Mouse (Mus musculus): ENCODE data around the gene Fsd1.

The Fsd1 gene

DNA sequence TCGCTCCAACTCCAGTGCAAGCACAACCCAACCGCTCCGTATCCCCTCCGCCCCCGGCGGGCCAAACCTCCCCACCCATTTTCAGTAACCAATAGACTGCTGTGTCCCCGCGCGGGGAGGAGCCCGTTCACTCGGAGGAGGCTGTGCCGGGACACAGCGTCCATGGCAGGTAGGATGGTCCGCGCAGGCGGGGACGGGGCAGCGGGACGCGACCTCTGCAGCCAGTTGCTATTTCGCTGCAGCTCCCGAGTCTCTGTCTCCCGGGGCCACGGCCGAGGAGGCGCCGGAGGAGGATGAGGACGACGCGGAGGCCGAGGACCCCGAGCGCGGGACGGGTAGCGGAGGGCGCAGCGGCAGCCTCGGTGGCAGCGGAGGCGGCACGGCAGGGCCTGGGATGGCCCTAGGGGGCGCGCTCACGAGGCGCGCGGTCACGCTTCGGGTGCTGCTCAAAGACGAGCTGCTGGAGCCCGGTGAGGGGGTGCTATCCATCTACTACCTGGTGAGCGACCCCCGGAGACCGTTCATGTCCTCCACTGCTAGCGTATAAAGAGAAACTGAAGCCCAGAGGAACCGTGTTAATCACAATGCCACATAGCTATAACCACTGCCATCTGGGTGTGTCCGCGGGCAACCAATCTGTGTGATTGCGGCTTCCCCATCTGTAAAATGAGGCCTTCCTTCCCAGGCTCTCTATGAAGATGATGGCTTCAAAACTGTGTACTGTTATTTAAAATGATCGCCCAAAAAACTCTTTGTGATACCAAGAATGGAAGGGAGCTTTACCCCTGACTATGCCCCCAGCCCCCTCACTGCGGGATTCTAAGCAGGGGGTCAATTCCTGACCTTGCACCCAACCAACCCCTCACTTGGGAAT lies 23.0 kb downstream of the Fsd1 start:
- DNase-seq (ENCODE audit: low spot score in 2 of 2) = peak; percentile 91 to 92

DNA sequence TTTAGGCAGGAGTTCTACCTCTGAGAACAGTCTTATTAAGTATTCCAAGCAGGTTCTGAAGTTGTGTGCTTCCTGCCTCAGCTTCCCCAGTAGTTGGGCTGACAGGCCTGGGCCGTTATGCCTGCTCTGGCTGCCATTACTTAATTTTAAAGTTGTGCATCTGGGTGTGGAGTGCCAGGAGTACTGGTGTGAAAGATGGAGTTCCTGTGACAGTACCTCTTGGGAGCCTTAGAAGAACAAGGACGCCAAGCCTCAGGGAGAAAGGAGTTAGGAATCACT lies 23.6 kb downstream of the Fsd1 start:
- no peak for DNase-seq (ENCODE audit: low spot score in 2 of 2)

DNA sequence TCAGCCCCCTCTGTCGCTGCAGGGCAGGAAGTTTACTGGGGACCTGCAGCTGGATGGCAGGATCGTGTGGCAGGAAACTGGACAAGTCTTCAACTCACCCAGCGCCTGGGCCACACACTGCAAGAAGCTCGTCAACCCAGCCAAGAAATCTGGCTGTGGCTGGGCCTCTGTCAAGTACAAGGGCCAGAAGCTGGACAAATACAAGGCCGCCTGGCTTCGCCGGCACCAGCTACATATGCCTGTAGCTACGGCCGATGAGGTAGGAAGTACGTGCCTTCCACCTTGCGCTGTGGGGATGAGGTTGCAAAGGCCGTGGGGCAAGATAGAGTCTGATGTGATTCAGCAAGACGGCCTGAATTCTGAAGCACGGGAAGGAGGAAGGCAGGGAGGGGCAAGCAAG lies 23.9 kb downstream of the Fsd1 start:
- no peak for DNase-seq (ENCODE audit: low spot score in 2 of 2)

DNA sequence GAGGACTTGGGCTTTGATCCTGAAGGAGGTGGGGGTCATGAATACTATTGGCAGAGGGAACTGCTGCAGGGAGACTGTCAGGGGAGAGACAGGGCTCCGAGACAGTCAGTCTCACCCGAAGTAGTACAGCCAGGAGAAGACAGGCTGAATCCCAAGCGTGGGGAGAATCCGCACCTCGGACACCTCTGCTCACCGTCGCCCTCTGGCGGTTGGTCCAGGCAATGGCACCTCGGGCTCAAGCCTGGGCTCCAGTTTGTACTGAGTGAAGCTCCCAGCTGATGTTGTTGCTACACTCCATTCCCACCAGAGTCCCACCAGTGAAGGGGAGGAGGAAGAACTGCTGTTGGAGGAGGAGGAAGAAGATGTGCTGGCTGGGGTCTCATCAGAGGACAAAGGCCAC lies 24.4 kb downstream of the Fsd1 start:
- peak; percentile 57 to 66 for DNase-seq (ENCODE audit: low spot score in 2 of 2)

DNA sequence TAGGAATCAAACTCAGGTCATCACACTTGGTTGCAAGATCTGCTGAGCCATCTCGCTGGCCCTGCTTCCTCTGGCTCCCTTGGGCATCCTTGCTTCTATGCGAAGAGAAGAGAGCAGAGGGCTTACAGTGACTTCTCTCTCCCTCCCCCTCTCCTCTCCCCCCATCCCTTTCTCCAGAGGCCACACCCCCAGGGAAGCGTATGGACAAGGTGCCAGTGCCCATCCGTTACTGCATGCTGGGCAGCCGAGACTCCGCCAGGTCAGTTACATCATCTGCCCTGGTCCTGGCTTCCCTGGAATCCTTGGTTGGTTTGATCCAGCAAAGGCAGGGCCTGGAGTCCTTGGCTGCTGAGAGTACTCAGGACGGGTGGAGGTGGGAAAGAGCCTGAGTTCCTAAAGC lies 25.1 kb downstream of the Fsd1 start:
- no peak for DNase-seq (ENCODE audit: low spot score in 2 of 2)

DNA sequence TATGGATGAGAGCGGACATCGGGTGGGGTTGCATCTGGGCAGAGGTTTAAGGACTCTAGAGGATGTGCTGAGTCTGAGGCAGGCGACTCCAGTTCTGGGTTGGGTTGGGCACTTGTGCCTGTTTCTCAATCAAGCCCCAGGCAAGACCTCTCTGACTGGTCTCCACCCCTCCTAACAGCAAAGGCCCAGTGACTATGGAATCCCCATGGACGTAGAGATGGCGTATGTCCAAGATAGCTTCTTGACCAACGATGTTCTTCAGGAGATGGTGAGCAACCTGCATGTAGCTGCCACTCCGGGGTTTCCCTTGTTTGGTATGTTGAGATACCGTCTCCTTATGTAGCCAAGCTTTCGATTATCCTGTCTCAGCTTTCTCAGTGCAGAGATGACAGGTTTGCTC lies 29.0 kb downstream of the Fsd1 start:
- DNase-seq (ENCODE audit: low spot score in 2 of 2) = no peak

DNA sequence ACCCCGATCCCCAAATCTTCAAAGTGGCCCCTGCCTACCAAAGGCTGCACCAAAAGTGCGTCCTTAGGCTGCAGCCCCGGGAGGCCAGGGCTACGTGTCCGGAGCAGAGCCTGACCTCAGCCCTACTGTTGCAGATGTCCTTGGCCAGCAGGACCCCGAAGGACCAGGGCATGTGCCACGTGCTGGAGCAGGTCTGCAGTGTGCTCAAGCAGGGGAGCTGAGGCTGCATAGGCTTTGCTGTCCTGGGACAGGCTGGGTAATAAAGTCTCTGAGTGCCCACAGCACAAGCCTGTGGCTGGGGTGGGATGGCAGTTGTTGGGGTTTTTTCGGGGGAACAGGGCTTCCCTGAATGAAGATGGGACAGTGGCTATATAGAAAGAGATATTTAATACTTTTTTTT lies 30.1 kb downstream of the Fsd1 start:
- no peak for DNase-seq (ENCODE audit: low spot score in 2 of 2)

DNA sequence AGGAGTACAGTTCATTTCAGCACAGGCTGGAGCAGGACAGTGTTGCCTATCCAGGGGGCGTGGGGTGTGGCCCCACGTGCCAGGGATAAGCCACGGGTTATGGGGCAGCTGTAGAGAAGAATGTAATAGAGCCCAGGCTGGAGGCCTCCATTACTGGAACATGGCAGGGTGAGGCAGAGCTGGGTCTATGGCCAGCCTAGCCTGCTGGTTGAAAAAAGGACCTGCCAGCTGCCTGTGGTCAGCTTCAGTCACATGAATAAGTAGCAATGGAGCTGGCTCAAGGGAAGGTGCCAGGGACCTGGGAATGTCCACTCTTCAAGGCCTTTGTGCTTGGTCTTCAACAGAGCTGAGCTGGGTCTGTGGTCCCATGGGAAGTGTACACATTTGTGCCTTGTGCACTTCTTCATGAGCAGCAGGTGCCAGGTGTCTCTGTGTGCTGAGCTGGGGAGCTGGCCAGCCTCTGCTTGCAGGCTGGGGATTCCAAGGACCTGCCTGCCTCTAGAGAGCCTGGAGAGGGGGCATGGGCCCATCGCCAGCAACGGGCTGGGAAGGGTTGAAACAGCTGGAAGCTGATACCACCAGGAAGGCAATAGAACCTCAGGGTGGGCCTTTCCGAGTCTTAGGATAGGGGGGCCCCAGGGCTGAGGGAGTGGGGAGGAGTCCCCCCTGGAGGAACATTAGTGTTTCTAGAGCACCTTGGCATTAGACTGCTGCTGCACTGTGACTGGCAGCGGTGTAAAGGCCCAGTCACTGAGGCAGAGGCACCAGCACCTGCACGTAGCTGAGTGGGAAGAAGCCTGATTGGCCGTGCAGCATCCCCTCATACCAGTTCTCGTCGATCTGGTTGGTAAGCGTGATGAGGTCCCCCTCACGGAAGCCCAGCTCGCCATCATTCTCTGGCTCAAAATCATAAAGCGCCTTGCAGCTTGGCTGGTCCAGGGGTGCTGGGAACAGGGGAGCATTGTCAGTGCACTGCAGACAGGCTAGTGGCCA lies 30.8 kb downstream of the Fsd1 start:
- DNase-seq (ENCODE audit: low spot score in 2 of 2) = no peak

DNA sequence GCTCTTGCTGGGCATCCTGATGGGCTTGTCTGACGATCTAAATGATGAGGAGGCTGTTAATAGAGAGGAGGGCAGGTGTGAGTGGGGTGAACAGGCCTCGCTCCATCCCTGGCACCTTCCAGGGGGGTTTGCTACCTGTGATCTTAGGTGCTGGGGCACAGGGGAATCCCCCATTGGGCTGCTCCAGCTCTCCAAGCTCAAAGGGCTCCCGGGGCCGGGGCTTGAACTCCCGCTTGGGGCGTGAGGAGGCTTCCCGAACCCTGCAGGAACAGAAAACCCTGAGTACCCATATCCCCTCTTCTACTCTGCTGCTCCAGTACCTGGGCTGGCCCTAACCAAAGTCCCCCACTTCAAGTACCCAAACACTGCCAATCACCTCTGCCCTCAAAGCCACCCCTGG lies 31.5 kb downstream of the Fsd1 start:
- DNase-seq (ENCODE audit: low spot score in 2 of 2) = no peak

DNA sequence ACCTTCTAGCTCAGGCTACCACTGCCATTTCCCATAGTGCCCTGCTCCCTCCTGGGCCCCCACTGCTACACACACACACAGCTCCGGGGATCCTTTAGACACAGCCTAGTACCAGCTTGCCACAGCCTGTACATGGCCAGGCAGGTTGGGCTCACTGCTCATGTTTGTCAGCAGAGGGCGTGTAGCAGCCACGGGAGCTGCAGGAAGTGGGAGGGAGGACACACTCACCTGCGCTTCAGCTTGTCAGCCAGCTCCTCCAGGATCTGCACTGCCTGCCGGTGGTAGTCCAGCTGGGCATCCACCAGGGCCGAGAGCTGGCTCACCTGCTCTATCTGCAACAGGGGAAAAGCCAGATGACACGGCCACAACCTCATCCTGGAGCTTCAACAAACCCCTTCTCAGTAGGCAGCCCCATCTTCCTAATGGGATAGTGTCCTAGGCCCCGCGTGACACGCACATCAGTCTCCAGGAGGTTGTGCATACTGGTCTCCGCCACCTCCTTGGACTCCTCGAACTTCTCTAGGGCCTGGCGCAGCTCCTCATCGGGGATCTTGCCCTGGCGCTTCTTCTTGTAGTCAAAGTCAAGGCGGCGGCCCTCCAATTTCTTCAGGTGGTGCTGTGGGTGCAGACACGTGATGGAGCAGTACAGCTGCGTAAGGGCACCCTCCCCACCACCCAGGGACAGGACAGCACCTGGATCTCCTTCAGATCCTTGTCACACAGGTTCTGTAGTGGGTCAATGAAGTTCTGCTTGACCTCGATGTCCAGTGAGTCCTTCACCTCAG lies 32.2 kb downstream of the Fsd1 start:
- peak; percentile 53 to 58 for DNase-seq (ENCODE audit: low spot score in 2 of 2)

DNA sequence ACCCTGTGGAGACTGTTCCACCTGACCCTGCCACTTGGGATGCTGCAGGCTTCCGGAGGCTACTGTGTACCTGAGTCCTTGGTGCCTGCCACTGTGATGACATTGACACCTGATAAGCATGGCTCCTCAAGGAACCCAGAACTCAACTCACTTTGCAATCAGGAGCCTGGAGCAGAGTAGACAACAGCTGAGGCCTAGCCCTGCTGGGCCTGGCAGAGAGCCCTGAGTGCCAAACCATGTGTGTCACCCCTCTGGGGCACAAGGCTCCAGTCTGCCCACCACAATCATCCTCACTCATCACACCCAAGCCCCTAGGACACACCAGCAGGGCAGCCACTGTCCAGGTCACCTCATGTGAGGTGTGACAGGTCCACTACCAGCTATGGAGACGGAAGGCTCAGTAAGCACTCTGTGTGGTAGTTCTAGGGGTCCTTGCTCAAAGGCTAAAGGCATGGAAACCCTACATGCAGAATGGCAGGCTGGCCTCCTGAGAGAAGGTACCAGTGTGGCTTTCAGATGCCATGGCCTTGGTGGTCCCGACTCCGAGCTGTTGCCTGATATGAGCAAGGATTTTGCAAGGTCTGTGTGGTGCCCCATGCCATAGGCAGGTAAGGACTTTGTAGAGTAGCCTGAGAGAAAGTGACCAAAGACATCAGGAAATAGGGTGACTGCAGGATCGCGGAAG lies 34.2 kb downstream of the Fsd1 start:
- no peak for DNase-seq (ENCODE audit: low spot score in 2 of 2)

DNA sequence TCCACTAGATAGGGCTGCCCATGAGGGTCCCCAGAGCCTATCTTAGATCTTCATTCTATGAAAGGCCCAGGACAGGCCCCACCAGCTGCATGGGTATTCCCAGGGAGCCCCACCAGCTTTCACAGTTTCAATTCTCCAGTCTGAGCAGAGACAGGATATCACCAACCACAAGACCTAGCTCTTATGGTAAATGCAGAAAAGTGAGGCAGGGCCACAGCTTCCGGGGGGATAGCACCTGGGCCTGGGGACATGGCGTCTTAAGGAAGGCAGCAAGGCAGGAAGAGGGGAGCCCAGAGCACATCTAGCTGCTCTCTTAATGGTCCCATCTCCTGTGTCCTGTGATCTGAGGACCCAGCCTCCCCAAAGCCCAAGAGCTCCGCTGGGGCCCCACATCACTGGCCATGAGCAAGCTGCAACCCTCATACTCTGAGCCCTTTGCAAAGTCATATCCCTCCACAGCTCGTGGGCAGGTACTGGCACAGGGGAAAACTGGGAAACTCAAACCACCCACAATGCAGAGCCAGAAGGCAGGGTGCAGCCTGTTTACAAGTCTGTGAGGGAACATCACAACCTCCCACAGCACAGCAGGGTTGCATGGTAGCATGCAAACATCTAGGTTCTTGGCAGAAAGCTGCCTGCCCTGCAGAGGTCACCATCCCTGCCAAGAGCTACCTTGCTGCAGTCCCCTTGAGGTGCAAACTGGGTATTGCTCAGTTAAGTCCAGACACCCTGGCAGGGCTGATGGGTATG lies 35.0 kb downstream of the Fsd1 start:
- DNase-seq (ENCODE audit: low spot score in 2 of 2) = peak; percentile 38 to 40

DNA sequence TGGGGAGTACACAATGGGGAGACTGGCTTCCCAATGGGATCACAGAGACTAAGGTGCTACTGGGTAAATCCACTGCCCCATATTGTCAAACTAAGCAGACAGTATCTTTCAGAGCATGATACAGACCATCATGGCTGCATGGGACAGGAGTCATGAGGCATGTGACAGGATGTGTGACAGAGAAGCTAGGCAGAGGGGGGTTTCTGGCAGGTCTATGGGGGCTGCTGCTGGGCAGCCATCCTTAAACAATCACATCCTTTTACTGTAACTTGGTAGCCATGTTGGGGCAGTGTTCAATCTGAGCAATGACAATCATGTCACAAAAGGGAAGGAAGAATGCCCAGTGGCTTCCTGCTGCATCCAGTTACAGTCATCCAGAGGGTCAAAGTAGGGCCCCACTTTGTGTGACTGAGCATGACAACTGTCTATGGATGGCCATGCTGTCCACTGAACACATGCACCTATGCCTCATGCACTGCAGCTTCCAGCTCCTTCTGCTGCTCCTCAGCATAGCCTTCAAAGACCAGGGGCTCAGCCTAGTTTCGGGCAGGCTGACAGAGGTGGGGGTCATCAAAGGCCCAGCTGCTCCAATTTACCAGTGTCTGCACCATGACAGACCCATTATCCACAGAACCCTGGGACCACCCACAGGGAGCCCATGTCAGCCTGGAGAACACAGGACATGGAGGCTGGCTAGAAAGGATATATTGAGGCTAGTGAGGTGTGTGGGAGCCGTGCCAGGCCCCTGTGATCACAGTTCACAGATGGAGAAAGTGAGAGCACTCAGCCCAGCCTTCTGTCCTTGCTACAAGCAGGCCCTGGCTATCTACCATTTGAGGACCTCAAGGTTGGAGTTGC lies 36.1 kb downstream of the Fsd1 start:
- DNase-seq (ENCODE audit: low spot score in 2 of 2) = peak; percentile 49 to 54

DNA sequence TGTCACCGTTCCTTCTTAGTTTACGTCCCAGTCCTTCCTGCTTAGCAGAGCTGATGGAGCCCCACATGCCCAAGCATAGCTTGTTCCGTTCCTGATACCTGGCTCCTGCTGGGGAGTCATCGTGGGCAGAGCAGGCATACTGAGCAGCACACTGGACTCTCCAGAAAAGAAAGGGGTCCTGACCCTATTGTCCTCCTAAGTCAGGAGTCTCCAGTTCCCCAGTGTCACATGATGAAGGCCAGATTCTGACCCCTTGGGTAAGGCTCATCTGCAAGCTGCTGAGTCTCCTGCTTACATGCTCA lies 36.6 kb downstream of the Fsd1 start:
- DNase-seq (ENCODE audit: low spot score in 2 of 2) = no peak

DNA sequence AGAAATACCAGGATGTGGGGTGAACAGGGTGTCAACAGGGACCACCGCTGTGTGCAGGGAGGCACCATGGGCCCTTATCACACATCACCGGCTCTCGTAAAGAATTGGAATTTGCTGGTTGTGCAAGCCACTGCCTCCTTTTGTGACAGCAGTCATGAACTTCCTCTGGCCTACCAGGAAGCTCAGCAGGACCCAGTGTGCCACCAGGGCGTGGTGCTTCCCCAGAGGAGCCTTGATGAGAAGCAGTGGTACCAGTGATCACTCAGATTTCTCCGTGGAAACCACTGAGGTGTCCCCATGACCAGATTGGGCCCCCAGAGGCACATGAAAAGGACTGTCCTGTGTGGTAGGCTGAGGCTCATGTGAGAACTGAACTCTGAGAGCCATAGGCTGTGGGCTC lies 37.1 kb downstream of the Fsd1 start:
- DNase-seq (ENCODE audit: low spot score in 2 of 2) = peak; percentile 41 to 48

DNA sequence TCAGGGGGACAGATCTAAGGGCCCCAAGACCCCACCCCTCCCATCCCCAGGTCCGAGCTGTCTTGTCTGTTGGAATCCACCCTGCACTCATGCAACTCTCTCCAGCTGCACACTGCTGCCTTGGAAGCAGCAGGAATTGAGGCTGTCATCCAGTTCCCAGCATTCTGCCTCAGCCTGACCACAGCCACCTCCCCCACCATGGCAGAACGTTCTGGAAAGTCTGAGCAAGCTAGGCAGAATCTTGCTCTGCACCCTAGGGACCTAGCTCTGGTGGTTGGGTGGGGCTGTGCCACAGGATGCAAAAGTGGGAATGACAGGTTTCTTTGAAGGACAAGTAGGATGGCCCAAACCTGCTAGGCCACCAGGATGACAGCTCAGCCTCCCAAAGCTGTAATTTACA lies 38.2 kb downstream of the Fsd1 start:
- no peak for DNase-seq (ENCODE audit: low spot score in 2 of 2)

DNA sequence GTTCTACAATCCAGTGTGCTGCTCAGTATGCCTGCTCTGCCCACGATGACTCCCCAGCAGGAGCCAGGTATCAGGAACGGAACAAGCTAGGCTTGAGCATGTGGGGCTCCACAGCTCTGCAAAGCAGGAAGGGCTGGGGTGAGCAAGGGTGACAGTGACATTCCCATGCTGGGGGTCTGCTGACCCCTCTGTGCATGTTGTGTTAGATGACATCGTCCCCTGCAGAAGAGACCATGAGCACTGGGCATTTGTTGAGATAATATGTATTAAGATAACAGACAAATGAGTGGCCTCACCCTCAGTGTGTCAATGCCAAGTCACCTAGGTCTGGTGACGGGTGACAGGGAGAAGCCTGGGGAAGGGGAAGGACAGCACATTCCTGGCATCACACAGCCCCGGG lies 38.6 kb downstream of the Fsd1 start:
- DNase-seq (ENCODE audit: low spot score in 2 of 2) = no peak

DNA sequence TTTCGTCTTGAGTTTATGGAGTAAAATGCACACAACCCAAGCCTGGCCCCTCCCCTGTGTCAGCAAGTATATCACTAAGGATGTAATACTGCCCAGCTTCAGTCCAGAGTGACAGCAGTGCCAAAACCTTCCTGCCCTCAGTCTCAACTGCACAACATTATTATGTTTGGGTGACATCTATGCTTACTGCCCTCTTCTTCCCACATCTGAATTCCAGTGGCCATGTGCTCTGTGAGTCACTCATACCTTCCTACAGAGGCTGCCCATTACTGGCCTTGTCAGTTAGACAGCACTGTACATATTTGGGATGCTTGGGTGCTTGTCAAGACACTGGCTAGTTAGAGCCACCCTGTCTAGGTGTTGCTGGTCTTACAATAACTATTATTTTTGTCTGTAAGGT lies 40.0 kb downstream of the Fsd1 start:
- no peak for DNase-seq (ENCODE audit: low spot score in 2 of 2)

DNA sequence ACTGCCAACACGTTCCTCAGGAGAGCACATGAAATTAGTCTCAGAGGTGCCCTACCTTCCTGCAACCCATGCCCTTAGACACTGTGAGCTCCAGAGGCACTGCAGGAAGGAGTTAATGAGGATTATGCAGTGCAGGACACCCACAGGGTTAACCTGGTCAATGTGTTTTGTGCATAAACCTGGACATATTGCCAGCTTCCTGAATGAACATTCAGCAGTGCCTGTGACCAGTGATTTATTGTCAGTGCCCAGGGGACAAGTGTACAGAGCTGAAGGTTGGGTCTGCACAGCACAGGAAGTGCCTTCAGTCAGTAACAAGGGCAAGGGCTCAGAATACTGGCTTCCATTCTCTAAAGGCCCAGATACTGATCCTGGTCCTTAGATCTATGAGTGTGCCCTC lies 40.6 kb downstream of the Fsd1 start:
- DNase-seq (ENCODE audit: low spot score in 2 of 2) = no peak

DNA sequence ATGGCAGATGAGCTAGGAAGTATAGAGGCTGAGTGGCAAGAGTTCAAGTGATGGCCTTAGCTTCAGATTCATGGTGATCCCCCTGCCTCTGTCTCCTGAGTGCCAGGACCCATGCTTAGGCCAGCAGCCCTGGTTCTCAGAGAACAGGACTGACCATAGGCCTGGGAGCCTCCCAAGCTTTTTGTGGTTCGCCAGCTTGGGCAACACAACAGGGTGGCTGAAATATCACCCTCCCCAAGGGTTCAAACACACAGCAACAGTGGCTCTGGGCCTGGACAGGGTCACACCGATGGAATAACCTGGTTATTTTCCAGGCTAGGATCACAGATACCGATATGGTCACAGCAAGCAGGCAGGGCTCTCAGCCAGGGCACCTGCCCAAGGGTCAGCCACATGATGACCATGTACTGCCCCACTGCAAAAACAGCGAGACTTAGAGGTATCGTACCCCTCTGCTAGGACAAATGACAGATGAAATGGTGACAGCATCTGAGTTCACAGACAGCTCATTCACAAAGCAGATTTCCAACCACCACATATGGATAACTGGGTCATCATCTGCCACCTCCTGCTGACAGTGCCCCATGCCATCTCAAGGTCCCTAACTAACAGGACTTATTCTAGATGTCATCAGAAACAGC lies 41.6 kb downstream of the Fsd1 start:
- no peak for DNase-seq (ENCODE audit: low spot score in 2 of 2)
